Mouse (Mus musculus) kidney, embryonic 15.5 days (tissue): Measurements from ENCODE around the gene Socs4. TPM values are rescaled to one million over a fixed set of nuclear protein-coding genes. Genes with fewer than 3 reads are reported as not detected.

Source experiments
- ATAC-seq: fragments of 200-750 bp; cut with Nextera tagmentation; replicated peaks from 2 replicates; pipeline ENCODE4 v1.8.0; 2017; ENCODE audit warnings: moderate TSS enrichment; ENCODE audit not compliant: low FRiP score
- H3K27ac ChIP-seq: fragments of 300-500 bp; sonication (generic); 2 replicates; pipeline ENCODE4 v1.5.1; 2015; ENCODE audit warnings: mild to moderate bottlenecking, inconsistent platforms
- H3K27me3 ChIP-seq: fragments of 300-500 bp; sonication (generic); 2 replicates; pipeline ENCODE4 v1.6.1; 2015; ENCODE audit warnings: inconsistent platforms
- H3K36me3 ChIP-seq: fragments of 300-500 bp; sonication (generic); 2 replicates; pipeline ENCODE4 v1.6.1; 2015; ENCODE audit warnings: inconsistent platforms
- H3K4me1 ChIP-seq: fragments of 300-500 bp; sonication (generic); 2 replicates; pipeline ENCODE4 v1.6.1; 2015; ENCODE audit warnings: inconsistent platforms
- H3K4me2 ChIP-seq: fragments of 300-500 bp; sonication (generic); 2 replicates; pipeline ENCODE4 v1.6.1; 2015; ENCODE audit warnings: moderate library complexity, mild to moderate bottlenecking, inconsistent platforms
- H3K4me3 ChIP-seq: fragments of 300-500 bp; sonication (generic); replicated peaks from 2 replicates; pipeline ENCODE4 v1.5.1; 2015; ENCODE audit warnings: mild to moderate bottlenecking, inconsistent platforms
- H3K9ac ChIP-seq: fragments of 300-500 bp; sonication (generic); 2 replicates; pipeline ENCODE4 v1.6.1; 2015; ENCODE audit warnings: mild to moderate bottlenecking, inconsistent platforms
- H3K9me3 ChIP-seq: fragments of 300-500 bp; sonication (generic); replicated peaks from 2 replicates; pipeline ENCODE4 v1.6.1; 2016; ENCODE audit warnings: inconsistent platforms
- WGBS: fragments of 180-500 bp; shearing (Covaris S2); methylation state at CpG from one replicate; pipeline ENCODE4 v1.1.7; 2015; ENCODE audit warnings: mixed read lengths; 5-methylcytosine and 5-hydroxymethylcytosine counted together
- polyA plus RNA-seq: library from polyadenylated mRNA; unstranded; fragments of >200 nt; fragmentation: Nextera tagmentation; extraction: Ambion mirVana; gene quantifications from 2 replicates; pipeline ENCODE4 v1.2.1, GENCODE M21; 2015

The Socs4 gene
- 3.7 and 3.8 TPM in 2 replicates for polyA plus RNA-seq

DNA sequence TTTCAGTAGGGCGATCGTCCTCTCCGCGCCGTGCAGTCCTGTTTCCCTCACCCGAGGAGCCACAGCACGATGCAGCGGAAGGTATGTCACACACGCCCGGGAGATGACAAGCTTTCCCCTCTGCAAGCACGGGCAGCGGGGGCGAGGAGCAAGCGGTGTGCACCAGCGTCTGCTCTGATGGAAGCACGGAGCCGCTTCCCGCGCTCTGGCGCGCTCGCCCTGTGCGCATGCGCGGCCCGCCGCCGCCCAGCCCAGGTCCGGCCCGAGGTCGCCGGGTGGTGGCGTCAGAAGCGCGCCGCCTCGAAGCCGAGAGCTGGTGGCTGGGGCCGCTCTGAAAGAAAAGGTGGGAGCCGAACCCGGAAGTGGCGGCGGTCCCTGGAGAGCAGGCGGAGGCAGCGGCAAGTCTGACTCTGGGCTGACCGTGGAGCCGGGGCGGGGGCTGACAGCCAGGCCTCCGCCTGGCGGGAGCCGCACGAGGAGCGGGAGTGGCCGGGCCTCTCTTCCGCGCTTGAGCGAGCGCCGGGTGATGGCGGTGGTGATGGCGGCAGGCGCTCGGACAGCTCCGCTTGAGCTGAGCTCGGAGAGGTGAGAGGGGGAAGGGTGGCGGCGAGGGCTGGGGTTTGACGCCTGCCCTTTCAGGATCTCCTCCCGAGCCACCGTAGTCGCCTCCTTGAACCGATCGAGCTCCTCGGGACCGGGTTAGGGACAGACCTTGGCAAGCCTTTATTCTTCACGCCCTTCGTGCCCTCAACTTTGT lies at the start of gene Socs4, which contains the start of gene Wdhd1:
Gene Socs4 (plus strand): TSS at position 295 of the 757 bp plus-strand sequence.
Gene Wdhd1 (minus strand): TSS at position 221 of the 757 bp plus-strand sequence.
- peak within 1 kb of the TSS; percentile 84 for H3K9ac ChIP-seq
- H3K4me2 ChIP-seq: peak within 1 kb of the TSS; percentile 70
- peaks cover 25% of the 10 kb centered on the region for H3K36me3 ChIP-seq
- H3K27ac ChIP-seq: peak within 1 kb of the TSS; percentile 98
- H3K9me3 ChIP-seq: no peaks in the 10 kb centered on the region
- no peaks in the 10 kb centered on the region for H3K27me3 ChIP-seq
- peaks cover 10% of the 10 kb centered on the region for H3K4me1 ChIP-seq
- H3K4me3 ChIP-seq: peak within 1 kb of the TSS; percentile 80
- under 1% methylated on average over 72 of the region's 77 CpGs for WGBS
- ATAC-seq: peak; percentile 97

DNA sequence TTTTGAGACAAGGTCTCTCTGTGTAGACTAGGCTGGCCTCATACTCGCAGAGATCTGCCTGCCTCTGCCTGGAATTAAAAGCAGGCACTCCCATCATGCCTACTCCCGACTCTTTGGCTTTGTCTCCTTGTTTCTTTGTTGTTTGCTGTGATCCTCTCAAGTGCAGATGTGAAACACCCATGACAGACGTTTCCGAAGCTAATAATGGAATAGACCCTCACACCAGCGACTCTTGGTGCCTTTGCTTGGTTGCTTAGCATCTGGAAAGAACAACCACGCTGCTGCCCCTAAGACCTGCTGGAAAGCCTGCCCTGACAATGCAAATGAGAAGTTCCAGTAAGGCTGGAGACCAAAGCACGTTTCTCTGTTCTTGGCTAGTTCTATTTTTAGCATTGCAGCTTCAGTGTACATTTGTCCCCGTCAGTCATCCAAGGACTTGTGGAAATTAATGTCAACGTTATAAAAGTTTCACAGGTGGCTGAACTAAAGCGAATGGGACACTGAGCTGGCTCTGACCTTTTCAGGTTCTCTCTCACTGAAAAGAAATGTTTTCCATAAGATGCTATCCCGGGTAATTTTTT lies 46.8 kb upstream of the Socs4 start:
- no peak overlapping the region for H3K27ac ChIP-seq
- no peak for ATAC-seq
- H3K4me3 ChIP-seq: no peak overlapping the region
- H3K36me3 ChIP-seq: no peaks in the 10 kb centered on the region
- WGBS: 79% methylated on average over 11 of the region's 11 CpGs
- H3K27me3 ChIP-seq: no peaks in the 10 kb centered on the region
- H3K9ac ChIP-seq: no peak overlapping the region
- H3K9me3 ChIP-seq: no peaks in the 10 kb centered on the region
- no peak overlapping the region for H3K4me2 ChIP-seq
- no peaks in the 10 kb centered on the region for H3K4me1 ChIP-seq

DNA sequence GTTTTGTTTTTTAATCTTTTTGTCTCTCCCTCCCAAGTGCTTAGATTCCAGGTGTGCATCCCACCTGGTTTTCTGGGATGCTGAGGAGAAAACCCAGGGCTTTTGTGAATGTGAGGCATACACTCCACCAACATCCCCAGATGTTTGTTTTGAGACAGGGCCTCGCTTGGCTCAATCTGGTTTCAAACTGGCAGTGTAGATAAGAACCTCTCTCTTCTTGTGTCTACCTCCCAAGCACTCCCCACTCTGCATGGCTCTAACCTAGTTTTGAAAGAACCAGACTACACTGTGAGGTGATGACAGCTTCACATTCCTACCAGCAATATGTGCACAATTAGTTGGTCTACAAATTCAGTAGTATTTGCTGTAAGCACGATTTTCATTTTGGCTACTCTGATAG lies 43.1 kb upstream of the Socs4 start:
- Histone ChIP-seq H3K27ac (no peak overlapping the region), H3K9ac (no peak overlapping the region), H3K4me3 (no peak overlapping the region), H3K27me3 (no peaks in the 10 kb centered on the region), H3K4me1 (no peaks in the 10 kb centered on the region), H3K4me2 (no peak overlapping the region), H3K36me3 (no peaks in the 10 kb centered on the region), H3K9me3 (no peaks in the 10 kb centered on the region; the same call in 1 of the 2 replicates)
- 73% methylated on average over 2 of the region's 2 CpGs for WGBS
- ATAC-seq: no peak

DNA sequence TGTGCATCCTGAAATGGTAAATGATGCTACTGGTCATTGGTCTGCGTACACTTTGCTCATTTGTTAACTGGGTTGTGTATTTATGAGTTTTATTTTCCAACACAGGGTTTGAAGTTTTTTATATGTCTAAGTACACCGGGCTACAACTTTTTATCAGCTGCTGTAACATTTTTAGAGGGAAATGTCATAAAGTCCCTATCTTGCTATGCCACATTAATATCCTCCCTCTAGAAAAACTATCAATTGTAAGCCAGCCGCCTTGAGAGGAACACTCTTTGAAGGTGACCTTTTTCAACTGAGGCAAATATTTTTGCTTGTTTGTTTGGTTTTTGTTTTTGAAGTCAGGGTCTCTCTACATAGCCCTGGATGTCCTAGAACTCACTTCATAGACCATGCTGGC lies 42.7 kb upstream of the Socs4 start:
- Histone ChIP-seq H3K27ac (no peak overlapping the region), H3K4me3 (no peak overlapping the region), H3K27me3 (no peaks in the 10 kb centered on the region), H3K9ac (no peak overlapping the region), H3K4me2 (no peak overlapping the region), H3K9me3 (no peaks in the 10 kb centered on the region; the same call in 1 of the 2 replicates), H3K36me3 (no peaks in the 10 kb centered on the region), H3K4me1 (no peaks in the 10 kb centered on the region)
- no peak for ATAC-seq
- WGBS: 88% methylated on average over 3 of the region's 3 CpGs

DNA sequence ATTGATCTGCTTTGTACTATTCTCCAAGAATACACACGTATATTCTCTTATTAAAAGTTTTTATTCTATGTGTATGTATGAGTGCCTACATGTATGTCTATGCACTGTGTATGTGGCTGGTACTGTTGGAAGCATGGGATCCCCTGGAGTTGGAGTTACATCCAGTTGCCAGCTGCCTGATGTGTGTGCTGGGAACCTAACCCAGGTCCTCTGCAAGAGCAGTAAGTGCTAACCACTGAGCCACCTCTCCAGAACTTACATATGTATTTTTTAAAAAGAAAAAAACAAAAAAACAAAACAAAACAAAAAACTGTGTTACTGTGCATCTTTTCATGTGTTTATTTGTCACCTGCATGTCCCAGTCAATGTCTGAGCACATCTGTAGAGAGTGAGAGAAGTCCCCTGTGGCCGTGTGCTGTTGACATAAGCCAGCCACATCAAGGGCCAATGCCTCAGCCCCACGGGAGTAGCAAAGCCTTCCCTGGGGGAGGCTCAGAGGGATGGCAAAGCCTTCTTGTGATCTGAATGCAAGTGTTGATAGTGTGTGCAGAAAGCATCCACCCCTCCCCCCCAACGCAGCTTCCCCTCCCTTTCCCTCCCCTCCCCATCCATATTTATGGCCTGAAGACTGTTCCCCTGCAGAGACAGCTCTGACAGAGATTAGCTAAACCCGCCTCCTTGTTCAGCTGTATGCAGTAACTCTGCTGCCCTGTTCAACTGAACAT lies 42.0 kb upstream of the Socs4 start:
- no peak for ATAC-seq
- no peaks in the 10 kb centered on the region for H3K36me3 ChIP-seq
- no peaks in the 10 kb centered on the region for H3K27me3 ChIP-seq
- no peaks in the 10 kb centered on the region; the same call in 1 of the 2 replicates for H3K9me3 ChIP-seq
- H3K4me1 ChIP-seq: no peaks in the 10 kb centered on the region
- H3K4me2 ChIP-seq: no peak overlapping the region
- no peak overlapping the region for H3K27ac ChIP-seq
- WGBS: 73% methylated on average over 5 of the region's 5 CpGs
- H3K9ac ChIP-seq: no peak overlapping the region
- no peak overlapping the region for H3K4me3 ChIP-seq

DNA sequence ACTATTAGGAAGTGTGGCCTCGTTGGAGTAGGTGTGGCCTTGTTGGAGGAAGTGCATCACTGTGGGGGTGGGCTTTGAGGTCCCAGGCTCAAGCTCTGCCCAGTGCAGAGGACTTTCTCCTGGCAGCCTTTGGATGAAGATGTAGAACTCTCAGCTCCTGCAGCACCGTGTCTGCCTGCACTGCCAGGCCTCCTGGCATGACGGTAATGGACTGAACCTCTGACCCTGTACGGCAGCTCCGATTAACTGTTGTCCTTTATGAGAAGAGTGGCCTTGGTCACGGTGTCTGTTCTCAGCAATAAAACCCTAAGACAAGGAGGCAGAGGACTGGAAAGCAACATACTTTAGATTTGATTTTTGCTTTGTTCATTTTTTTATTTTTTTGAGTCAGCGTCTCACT lies 40.2 kb upstream of the Socs4 start:
- no peaks in the 10 kb centered on the region; the same call in 1 of the 2 replicates for H3K9me3 ChIP-seq
- H3K36me3 ChIP-seq: peaks cover 9% of the 10 kb centered on the region
- no peak overlapping the region for H3K4me3 ChIP-seq
- H3K4me1 ChIP-seq: no peaks in the 10 kb centered on the region
- no peak overlapping the region for H3K4me2 ChIP-seq
- no peak for ATAC-seq
- H3K27ac ChIP-seq: no peak overlapping the region
- 84% methylated on average over 7 of the region's 7 CpGs for WGBS
- no peaks in the 10 kb centered on the region for H3K27me3 ChIP-seq
- H3K9ac ChIP-seq: no peak overlapping the region

DNA sequence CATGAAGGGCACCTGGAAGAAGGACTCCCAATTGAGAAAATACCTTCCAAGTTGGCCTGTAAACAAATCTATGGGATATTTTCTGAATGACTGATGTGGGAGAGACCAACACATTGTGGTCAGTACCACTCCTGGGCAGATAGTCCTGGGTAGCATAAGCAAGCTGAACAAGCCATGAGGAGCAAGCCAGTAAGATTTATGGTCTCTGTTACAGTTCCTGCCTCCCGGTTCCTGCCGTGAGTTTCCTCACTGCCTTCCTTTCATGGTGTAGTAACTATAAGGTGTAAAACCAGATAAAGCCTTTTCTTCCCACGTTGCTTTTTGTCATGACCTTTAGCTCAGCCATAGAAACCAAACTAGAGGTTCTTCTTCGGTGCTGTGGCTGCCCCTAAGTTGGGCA lies 39.4 kb upstream of the Socs4 start:
- Histone ChIP-seq H3K4me1 (no peaks in the 10 kb centered on the region), H3K9me3 (no peaks in the 10 kb centered on the region; the same call in 1 of the 2 replicates), H3K27ac (no peak overlapping the region), H3K9ac (no peak overlapping the region), H3K36me3 (peaks cover 15% of the 10 kb centered on the region), H3K27me3 (no peaks in the 10 kb centered on the region), H3K4me3 (no peak overlapping the region), H3K4me2 (no peak overlapping the region)
- no peak for ATAC-seq
- 87% methylated on average over 4 of the region's 4 CpGs for WGBS

DNA sequence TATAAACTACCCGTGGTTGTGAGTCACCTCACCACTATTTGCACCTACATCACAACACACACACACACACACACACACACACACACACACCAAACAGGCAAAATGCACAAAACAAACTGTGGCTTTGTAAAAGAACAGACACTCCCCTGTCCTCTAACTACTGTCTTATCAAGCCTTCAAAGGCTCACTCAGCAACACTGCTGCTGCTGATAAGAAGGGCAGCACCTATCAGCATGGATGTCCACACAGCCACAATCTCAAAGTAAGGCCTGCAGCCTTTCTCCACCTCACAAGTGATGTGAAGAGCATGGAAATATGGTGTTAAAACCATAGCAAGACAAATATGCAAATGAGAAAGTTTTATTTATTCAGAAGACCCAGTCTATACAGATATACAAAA lies 36.1 kb upstream of the Socs4 start:
- Histone ChIP-seq H3K27me3 (no peaks in the 10 kb centered on the region), H3K36me3 (peaks cover 41% of the 10 kb centered on the region), H3K4me2 (no peak overlapping the region), H3K27ac (no peak overlapping the region), H3K4me1 (no peaks in the 10 kb centered on the region), H3K4me3 (no peak overlapping the region), H3K9me3 (no peaks in the 10 kb centered on the region), H3K9ac (no peak overlapping the region)
- no peak; the same call in 1 of the 2 replicates for ATAC-seq
- WGBS: 92% methylated on average over 1 of the region's 1 CpGs

DNA sequence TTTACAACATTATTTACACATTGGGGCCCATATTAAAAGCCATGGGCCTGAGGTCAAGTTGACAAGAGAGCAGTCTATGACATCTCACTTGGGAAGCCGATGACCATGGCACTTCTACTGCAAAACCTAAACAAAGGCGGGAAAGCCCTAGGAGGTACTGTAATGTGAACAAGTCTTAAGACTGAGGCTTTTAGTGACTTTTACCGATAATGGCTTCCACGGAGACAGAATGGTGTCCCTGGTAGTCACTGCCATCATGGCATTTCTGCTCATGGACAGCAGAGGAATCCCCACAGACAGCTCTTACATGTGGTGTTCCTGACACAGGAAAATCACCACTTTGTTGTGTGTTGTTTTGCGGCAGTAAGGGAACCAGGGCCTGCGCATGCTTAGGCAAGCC lies 35.7 kb upstream of the Socs4 start:
- 96% methylated on average over 6 of the region's 6 CpGs for WGBS
- Histone ChIP-seq H3K9ac (no peak overlapping the region), H3K4me2 (no peak overlapping the region), H3K36me3 (peaks cover 45% of the 10 kb centered on the region), H3K27me3 (no peaks in the 10 kb centered on the region), H3K4me1 (no peaks in the 10 kb centered on the region), H3K9me3 (no peaks in the 10 kb centered on the region), H3K27ac (no peak overlapping the region), H3K4me3 (no peak overlapping the region)
- no peak for ATAC-seq

DNA sequence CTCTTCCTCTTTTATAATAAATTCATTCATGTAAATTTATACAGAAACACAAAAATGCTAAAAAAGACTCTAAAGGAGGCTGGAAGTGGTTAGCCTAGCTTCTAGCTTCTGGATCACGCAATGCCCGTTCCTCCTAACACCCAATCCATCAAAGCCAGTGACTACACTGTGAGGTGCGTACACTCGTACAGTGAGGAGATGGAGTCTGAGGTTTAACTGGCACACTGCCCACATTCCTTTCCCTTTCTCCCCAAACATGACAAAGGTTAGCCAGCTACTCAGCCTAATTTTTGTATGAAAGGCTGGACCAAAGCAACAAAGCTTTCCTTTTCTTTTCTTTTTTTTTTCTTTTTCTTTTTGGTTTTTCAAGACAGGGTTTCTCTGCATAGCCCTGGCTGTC lies 34.0 kb upstream of the Socs4 start:
- H3K9me3 ChIP-seq: no peaks in the 10 kb centered on the region

DNA sequence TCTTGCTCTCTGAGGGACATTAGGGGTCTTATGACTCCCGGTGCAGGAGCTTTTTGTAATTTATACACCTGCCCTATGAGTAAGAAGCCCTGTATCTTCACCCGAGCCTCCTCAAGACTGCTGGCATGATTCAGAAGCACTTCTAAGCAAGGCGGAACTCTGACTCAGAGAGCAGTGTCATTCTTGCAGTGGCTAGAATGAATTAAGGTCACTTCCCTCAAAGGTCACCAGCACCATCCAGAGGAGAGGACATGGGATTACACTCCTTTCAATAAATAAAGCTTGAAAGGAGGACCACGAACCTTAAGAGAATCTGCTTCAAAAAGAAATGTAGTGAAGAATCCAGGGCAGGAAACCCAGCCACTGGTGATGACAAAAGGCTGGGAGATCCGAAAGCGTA lies 26.9 kb upstream of the Socs4 start:
- Histone ChIP-seq H3K27ac (no peak overlapping the region), H3K9me3 (no peaks in the 10 kb centered on the region), H3K9ac (no peak overlapping the region), H3K4me3 (no peak overlapping the region), H3K27me3 (no peaks in the 10 kb centered on the region), H3K4me2 (no peak overlapping the region), H3K4me1 (no peaks in the 10 kb centered on the region), H3K36me3 (peaks cover 80% of the 10 kb centered on the region)
- WGBS: 80% methylated on average over 6 of the region's 6 CpGs
- no peak for ATAC-seq

More for the DNA sequence above, 34.0 kb upstream of the Socs4 start:
- Histone ChIP-seq H3K27ac (no peak overlapping the region), H3K36me3 (peaks cover 62% of the 10 kb centered on the region), H3K4me1 (no peaks in the 10 kb centered on the region), H3K4me3 (no peak overlapping the region), H3K4me2 (no peak overlapping the region), H3K27me3 (no peaks in the 10 kb centered on the region), H3K9ac (no peak overlapping the region)
- 59% methylated on average over 4 of the region's 4 CpGs for WGBS
- ATAC-seq: no peak

DNA sequence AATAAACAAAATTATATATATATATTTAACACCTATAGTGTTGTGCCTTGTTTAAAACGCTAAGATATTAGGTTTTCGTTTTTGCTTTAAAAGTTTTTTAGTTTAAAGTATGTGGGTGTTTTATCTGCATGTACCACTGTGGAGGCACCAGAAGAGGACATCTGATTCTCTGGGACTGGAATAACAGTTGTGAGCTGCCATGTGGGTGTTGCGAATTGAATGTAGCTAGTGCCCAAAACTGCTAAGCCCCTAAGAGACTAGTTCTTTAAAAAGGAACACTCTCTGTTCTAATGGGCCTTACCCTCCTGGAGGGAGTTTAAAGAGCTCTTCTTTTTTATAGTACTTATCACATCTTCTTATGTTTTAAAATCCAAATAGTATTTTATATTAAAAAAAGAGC lies 11.9 kb upstream of the Socs4 start:
- peaks cover 75% of the 10 kb centered on the region for H3K36me3 ChIP-seq
- no peak overlapping the region for H3K4me2 ChIP-seq
- WGBS: 91% methylated on average over 3 of the region's 3 CpGs
- ATAC-seq: no peak
- H3K4me1 ChIP-seq: no peaks in the 10 kb centered on the region
- no peak overlapping the region for H3K4me3 ChIP-seq
- H3K27me3 ChIP-seq: no peaks in the 10 kb centered on the region
- H3K9ac ChIP-seq: no peak overlapping the region
- no peak overlapping the region for H3K27ac ChIP-seq
- no peaks in the 10 kb centered on the region for H3K9me3 ChIP-seq
